Mouse (Mus musculus): ENCODE results near the gene Cpt1c. TPM values are rescaled to one million over a fixed set of nuclear protein-coding genes. Genes with fewer than 3 reads are reported as not detected.

The Cpt1c gene
- polyA plus RNA-seq, 1 experiment from 2014 or later: 3.5 TPM

DNA sequence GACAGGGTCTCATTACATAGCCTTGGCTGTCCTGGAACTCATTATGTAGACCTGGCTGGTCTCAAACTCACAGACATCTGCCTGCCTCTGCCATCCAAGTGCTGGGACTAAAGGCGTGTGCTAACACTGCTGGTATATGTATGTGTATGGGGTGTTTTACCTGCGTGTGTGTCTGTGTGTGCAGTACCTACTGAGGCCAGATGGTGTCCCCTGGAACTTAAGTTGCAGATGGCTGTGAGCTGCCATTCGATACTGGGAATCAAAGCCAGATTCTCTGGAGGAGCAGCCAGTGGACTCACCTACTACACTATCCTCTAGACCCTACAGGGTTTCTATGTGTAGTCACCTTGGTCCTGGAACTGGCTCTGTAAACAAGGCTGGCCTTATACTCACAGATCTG is 49.2 kb downstream of the Cpt1c start:
- Histone ChIP-seq H3K9me3 (ENCODE audit: control insufficient read depth) (no peaks in the 10 kb centered on the region), H3K9ac (ENCODE audit: low read depth, low read length) (no peak overlapping the region), H3K4me3 (ENCODE audit: low read depth, low read length) (no peak overlapping the region), H3K4me1 (replicated peaks; ENCODE audit: control insufficient read depth, insufficient read depth, low read length) (peaks cover 9% of the 10 kb centered on the region; the same call in 1 of the 2 replicates), H3K27me3 (replicated peaks; ENCODE audit: control insufficient read depth, insufficient read depth, low read length) (no peaks in the 10 kb centered on the region), H3K27ac (ENCODE audit: low read depth, low read length) (no peak overlapping the region), H3K36me3 (ENCODE audit: control insufficient read depth, insufficient read depth) (peaks cover 37% of the 10 kb centered on the region), H3K4me2 (replicated peaks; ENCODE audit: low read depth) (no peak overlapping the region)
- ATAC-seq: no peak
- WGBS: 81% methylated on average over 3 of the region's 3 CpGs
- TF ChIP-seq CTCF (IDR thresholded peaks at IDR 0.05; ENCODE audit: low read depth): peak; percentile 73

DNA sequence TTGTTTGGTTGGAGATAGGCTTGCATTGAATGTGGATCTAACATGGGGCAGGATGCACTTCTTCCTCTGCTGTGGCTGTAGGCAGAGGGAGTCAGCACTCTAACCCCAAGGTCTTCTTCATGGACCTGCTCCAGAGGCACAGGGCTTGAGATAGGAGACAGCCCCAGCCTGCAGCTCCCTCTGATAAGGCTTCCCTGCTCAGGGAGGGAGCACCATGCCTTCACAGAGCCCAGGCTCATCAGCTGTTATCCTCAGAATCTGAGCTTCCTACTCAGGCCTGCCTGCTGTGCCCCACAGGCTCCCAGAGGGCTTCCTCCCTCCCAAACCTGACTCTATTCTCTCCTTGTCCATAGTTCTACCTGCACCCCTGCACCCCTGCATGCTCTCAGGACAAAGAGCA is 52.1 kb downstream of the Cpt1c start:
- Histone ChIP-seq H3K4me1 (replicated peaks; ENCODE audit: control insufficient read depth, insufficient read depth, low read length) (no peaks in the 10 kb centered on the region), H3K9me3 (ENCODE audit: control insufficient read depth) (no peaks in the 10 kb centered on the region), H3K4me2 (replicated peaks; ENCODE audit: low read depth) (no peak overlapping the region), H3K36me3 (ENCODE audit: control insufficient read depth, insufficient read depth) (peaks cover 44% of the 10 kb centered on the region), H3K27me3 (replicated peaks; ENCODE audit: control insufficient read depth, insufficient read depth, low read length) (no peaks in the 10 kb centered on the region), H3K4me3 (ENCODE audit: low read depth, low read length) (no peak overlapping the region), H3K9ac (ENCODE audit: low read depth, low read length) (no peak overlapping the region), H3K27ac (ENCODE audit: low read depth, low read length) (no peak overlapping the region; the same call in 1 of the 2 replicates)
- ATAC-seq: no peak
- TF ChIP-seq CTCF (IDR thresholded peaks at IDR 0.05; ENCODE audit: low read depth): no peak

DNA sequence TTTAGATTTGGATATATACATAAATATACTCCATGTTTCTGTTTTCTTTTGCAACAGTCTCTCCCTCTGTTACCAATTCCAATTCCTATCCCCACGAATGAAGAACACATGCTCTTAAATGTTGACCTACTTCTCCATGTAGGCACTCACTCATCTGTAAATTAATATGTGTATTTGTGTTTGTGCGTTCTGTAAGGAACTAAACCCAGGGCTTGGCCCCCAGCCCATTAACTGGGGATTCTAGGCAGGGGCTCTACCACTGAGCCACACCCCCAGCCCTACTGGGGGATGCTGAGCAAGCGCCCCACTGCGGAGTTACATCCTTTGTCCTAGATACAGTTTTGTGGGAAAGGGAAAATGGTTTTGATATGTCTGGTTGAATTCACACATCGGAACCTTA is 55.5 kb downstream of the Cpt1c start:
- Histone ChIP-seq H3K9ac (ENCODE audit: low read depth, low read length) (0 out of 2 replicates have a peak overlapping the region, but pooled peaks have one; percentile 7), H3K27me3 (replicated peaks; ENCODE audit: control insufficient read depth, insufficient read depth, low read length) (no peaks in the 10 kb centered on the region), H3K4me2 (replicated peaks; ENCODE audit: low read depth) (no peak overlapping the region), H3K36me3 (ENCODE audit: control insufficient read depth, insufficient read depth) (peaks cover 52% of the 10 kb centered on the region), H3K4me3 (ENCODE audit: low read depth, low read length) (no peak overlapping the region), H3K4me1 (replicated peaks; ENCODE audit: control insufficient read depth, insufficient read depth, low read length) (no peaks in the 10 kb centered on the region), H3K9me3 (ENCODE audit: control insufficient read depth) (no peaks in the 10 kb centered on the region), H3K27ac (ENCODE audit: low read depth, low read length) (no peak overlapping the region)
- TF ChIP-seq CTCF (IDR thresholded peaks at IDR 0.05; ENCODE audit: low read depth): no peak
- WGBS: 88% methylated on average over 5 of the region's 5 CpGs
- no peak for ATAC-seq

DNA sequence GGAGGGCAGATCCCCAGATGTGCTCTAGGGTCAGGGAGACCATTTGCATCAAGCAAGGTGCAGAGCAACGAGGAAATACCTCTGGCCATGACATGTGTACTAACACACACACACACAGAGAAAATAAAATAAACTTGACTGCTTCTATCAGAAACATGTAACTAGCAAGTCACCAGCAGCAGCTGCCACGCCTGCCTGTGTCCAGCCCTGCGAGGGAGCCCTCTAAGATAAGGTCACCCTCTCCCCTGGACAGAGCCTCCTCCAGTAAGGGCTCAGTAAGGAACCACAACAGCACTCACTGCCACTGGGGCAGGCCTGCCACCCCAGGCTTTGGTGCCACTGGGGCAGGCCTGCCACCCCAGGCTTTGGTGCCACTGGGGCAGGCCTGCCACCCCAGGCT is 56.4 kb downstream of the Cpt1c start:
- Histone ChIP-seq H3K4me3 (ENCODE audit: low read depth, low read length) (no peak overlapping the region), H3K4me1 (replicated peaks; ENCODE audit: control insufficient read depth, insufficient read depth, low read length) (no peaks in the 10 kb centered on the region), H3K27ac (ENCODE audit: low read depth, low read length) (no peak overlapping the region), H3K9me3 (ENCODE audit: control insufficient read depth) (no peaks in the 10 kb centered on the region), H3K9ac (ENCODE audit: low read depth, low read length) (no peak overlapping the region), H3K4me2 (replicated peaks; ENCODE audit: low read depth) (no peak overlapping the region), H3K27me3 (replicated peaks; ENCODE audit: control insufficient read depth, insufficient read depth, low read length) (no peaks in the 10 kb centered on the region), H3K36me3 (ENCODE audit: control insufficient read depth, insufficient read depth) (peaks cover 51% of the 10 kb centered on the region)
- 57% methylated on average over 3 of the region's 3 CpGs for WGBS
- no peak for TF ChIP-seq CTCF (IDR thresholded peaks at IDR 0.05; ENCODE audit: low read depth)
- ATAC-seq: no peak

DNA sequence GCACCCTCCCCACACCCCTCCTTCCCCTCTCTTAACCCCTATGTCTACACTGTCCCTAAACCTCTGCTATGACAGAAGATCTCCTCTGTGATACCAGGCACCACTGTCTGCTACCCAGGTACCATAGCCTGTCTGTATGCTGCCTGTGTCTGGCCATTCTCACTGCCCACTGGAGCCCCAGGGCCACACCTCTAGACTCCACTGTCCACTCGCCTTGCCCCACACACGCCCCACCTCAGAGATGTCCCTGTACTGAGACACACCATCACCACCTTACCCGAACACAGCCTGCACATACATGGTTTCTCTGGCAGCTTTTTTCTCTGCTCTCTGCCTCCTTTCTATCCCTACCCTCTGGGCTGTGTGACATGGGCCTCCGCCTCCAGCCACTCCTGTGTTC is 57.8 kb downstream of the Cpt1c start:
- no peaks in the 10 kb centered on the region for H3K9me3 ChIP-seq (ENCODE audit: control insufficient read depth)
- WGBS: 88% methylated on average over 4 of the region's 4 CpGs
- no peak for ATAC-seq

DNA sequence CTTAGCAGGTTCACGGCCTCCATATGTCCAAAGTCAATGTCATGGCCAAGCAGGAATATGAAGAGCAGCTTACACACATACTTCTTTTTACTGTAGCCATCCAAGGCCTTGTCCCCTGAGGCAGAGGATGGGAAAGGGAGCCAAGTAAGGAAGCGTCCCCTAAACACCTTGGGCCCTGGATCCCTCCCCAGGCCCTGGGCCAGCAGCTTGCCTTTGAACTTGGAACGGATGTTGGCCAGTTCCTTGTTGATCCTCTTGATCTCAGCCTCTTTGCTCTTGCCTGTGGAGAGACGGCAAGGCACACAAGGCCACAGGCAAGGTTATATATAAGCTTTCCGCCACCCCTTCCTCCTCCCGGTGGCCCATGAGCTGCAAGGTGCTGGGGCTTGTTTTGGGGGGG is 58.5 kb downstream of the Cpt1c start:
- TF ChIP-seq CTCF (IDR thresholded peaks at IDR 0.05; ENCODE audit: low read depth): no peak
- Histone ChIP-seq H3K4me3 (ENCODE audit: low read depth, low read length) (no peak overlapping the region), H3K27me3 (replicated peaks; ENCODE audit: control insufficient read depth, insufficient read depth, low read length) (no peaks in the 10 kb centered on the region), H3K9ac (ENCODE audit: low read depth, low read length) (no peak overlapping the region), H3K4me2 (replicated peaks; ENCODE audit: low read depth) (no peak overlapping the region), H3K9me3 (ENCODE audit: control insufficient read depth) (no peaks in the 10 kb centered on the region), H3K4me1 (replicated peaks; ENCODE audit: control insufficient read depth, insufficient read depth, low read length) (no peaks in the 10 kb centered on the region), H3K27ac (ENCODE audit: low read depth, low read length) (no peak overlapping the region), H3K36me3 (ENCODE audit: control insufficient read depth, insufficient read depth) (peaks cover 53% of the 10 kb centered on the region)
- no peak for ATAC-seq
- 86% methylated on average over 6 of the region's 6 CpGs for WGBS

More for the DNA sequence above, 57.8 kb downstream of the Cpt1c start:
- H3K4me2 ChIP-seq (replicated peaks; ENCODE audit: low read depth): no peak overlapping the region
- TF ChIP-seq CTCF (IDR thresholded peaks at IDR 0.05; ENCODE audit: low read depth): no peak
- no peak overlapping the region for H3K27ac ChIP-seq (ENCODE audit: low read depth, low read length)
- no peak overlapping the region for H3K4me3 ChIP-seq (ENCODE audit: low read depth, low read length)
- no peaks in the 10 kb centered on the region for H3K4me1 ChIP-seq (replicated peaks; ENCODE audit: control insufficient read depth, insufficient read depth, low read length)
- no peaks in the 10 kb centered on the region for H3K27me3 ChIP-seq (replicated peaks; ENCODE audit: control insufficient read depth, insufficient read depth, low read length)
- H3K9ac ChIP-seq (ENCODE audit: low read depth, low read length): no peak overlapping the region
- H3K36me3 ChIP-seq (ENCODE audit: control insufficient read depth, insufficient read depth): peaks cover 52% of the 10 kb centered on the region

DNA sequence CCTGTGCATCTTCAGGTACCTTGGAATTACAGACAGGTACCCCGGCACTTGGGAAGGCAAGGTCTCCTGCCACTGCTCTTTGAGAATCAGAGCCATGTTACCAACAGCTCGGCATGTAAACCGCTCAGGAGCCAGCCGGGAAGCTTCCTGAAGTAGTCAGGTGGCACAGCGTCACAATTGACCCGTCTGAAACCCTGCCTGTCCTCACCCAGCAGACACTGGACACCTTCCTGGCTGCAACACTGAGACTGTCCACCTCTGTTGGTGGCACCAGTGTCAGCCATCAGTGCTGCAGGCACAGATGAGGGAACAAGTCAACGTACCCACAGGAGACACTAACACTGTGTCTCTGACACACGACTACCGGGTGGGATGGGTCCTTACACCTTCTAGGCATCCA is 59.3 kb downstream of the Cpt1c start:
- Histone ChIP-seq H3K27me3 (replicated peaks; ENCODE audit: control insufficient read depth, insufficient read depth, low read length) (no peaks in the 10 kb centered on the region), H3K4me1 (replicated peaks; ENCODE audit: control insufficient read depth, insufficient read depth, low read length) (no peaks in the 10 kb centered on the region), H3K27ac (ENCODE audit: low read depth, low read length) (no peak overlapping the region), H3K4me3 (ENCODE audit: low read depth, low read length) (no peak overlapping the region), H3K9ac (ENCODE audit: low read depth, low read length) (no peak overlapping the region), H3K4me2 (replicated peaks; ENCODE audit: low read depth) (no peak overlapping the region), H3K36me3 (ENCODE audit: control insufficient read depth, insufficient read depth) (peaks cover 59% of the 10 kb centered on the region), H3K9me3 (ENCODE audit: control insufficient read depth) (no peaks in the 10 kb centered on the region)
- 92% methylated on average over 9 of the region's 9 CpGs for WGBS
- ATAC-seq: no peak
- TF ChIP-seq CTCF (IDR thresholded peaks at IDR 0.05; ENCODE audit: low read depth): no peak

All from intestine, postnatal 0 days (tissue).